Mouse (Mus musculus) cerebellum, postnatal 10 days (tissue): ENCODE data around the gene Gad2.

Experiments used
- DNase-seq, 2 experiments: peaks; one replicate each; pipeline ENCODE4 v3.0.0; 2021; ENCODE audit warnings: mixed read lengths in 2 of 2

Gene Gad2

DNA sequence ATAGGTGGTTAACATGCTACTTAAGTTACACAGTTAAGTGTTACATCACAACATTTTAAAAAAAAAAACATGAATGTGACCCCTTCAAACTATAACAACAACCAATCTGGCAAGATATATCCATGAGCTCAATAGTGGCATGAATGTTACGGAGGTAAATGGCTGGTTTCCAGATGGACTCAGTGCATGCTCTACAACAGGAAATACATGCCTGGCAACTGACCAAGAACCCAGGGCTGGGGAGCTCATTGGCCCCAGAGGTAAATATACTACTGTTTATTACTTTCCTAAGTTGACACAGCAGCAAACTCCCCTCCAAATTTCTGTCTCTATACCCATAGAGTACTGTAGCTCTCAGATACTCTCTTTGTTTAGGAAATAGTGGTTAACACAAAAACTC is 26.4 kb downstream of the Gad2 start:
- peak in 1 of 2 experiments; percentile 13 for DNase-seq

- DNase-seq = no peak
These were observed 29.8 kb downstream of the Gad2 start for GRCm38 (mm10) chr2:22651826-22652225.

DNA sequence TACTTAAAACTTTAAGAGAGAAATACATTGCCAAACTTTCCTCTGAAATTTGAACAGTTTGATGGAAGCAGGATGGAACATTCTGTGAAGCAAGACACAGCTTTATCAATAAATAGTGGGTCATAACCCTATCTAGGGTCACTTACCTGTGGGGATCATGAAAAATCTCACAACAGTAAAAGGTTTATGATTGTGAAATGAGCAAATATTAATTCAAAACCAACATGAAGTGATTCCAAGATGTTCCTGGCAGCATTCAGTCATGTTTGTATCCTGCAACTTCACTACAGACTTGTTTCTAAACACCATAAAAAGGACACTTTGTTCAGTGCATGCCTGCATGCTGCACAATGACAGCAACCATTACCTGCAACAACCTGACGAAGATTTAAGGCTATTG is 41.7 kb downstream of the Gad2 start:
- DNase-seq = no peak

DNA sequence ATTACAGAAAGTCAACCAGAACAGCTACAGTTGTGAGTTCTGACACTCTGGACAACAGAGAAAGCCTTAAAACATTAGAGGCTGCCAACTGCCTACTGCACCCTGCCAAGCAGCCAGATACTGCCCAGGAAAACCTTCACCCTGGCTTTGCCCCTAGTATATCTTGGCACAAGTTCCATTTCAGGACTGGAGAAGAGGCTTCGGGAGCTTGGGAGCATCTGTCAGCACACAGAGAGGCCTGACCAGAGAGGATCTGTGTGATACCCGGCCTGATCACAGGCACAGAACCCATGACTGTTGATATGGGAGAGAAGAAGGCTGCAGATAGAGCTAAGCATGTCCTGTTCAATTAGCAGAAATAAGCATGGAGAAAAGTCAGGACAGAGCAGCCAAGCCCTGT is 48.4 kb downstream of the Gad2 start:
- DNase-seq = peak; percentile 68 to 82

- DNase-seq = no peak
These were observed 49.3 kb downstream of the Gad2 start for GRCm38 (mm10) chr2:22671348-22671747.

DNA sequence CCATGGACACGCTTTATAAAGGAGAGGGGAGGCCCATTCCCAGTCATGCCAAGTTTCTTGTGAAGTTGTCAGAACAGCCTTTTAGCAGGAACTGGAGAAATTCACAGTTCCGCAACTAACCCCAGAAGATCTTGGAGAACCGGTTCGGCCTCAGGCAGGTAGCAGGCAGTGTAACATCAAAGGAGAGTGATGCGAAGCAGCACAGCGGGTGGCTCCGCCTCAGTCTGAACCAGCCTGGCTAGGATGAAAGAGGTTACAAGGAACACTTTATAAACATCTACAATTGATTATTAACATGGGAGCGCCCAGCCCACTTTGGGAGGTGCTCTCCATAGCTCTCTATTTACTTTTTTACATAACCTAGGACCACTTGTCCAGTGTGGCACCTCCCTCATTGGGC is 55.1 kb downstream of the Gad2 start:
- DNase-seq = no peak

- no peak for DNase-seq
These were observed 57.9 kb downstream of the Gad2 start for GRCm38 (mm10) chr2:22679944-22680343.

GRCm38 (mm10) chr2:22689969-22690368 is 68.0 kb downstream of the Gad2 start:
- DNase-seq = peak in 1 of 2 experiments; percentile 5

GRCm38 (mm10) chr2:22704780-22705727 is 83.0 kb downstream of the Gad2 start:
- DNase-seq = peak; percentile 3 to 14

GRCm38 (mm10) chr2:22706233-22706632 is 84.2 kb downstream of the Gad2 start:
- no peak for DNase-seq

GRCm38 (mm10) chr2:22721522-22722470 is 99.8 kb downstream of the Gad2 start:
- peak; percentile 82 to 89 for DNase-seq

DNA sequence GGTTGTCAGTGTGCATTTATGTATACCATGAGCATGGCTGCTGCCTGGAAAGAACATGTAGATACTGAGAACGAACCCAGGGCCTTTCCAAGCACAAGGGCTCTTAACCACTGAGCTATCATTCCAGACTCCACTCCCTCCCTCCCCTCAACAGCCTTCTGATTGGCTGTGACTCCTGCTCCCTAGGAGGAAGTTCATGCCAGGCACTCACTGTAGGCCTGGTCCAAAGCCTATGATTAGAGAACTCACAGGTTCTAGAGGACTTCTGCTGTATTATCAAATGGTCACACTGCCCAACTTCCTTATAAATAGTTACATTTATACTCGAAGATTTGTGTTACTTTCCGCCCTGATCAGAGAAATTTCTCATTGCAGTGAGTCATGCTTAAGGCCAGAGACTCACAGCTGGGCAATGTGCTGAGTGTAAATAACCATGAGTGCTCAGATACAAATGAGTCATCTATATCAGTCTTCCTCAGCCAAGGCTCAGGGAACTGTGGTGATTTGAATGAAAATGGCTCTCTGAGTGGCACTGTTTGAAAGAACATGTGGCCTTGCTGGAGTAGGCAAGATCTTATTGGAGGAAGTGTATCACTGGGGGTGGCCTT is 102.0 kb downstream of the Gad2 start:
- no peak for DNase-seq

DNA sequence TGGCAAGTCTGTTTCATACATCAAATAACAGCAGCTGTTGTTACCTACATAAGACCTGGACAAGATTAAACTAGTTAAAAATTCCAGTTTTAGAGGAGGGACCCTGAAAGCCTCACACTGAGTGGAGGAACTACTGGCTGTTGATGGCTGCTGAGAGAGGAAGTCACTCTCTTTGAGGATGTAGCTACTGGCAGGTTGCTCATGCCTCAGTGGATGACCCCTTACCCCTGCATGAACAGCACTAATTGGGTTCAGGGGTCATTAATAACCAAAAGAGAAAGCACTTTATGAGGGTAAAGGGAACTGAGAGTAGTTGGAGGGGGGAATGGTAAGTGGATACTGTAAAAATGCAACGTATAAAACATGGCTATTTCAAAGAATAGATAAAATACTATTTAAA is 105.1 kb downstream of the Gad2 start:
- DNase-seq = no peak

GRCm38 (mm10) chr2:22736134-22736533 is 114.1 kb downstream of the Gad2 start:
- no peak for DNase-seq

GRCm38 (mm10) chr2:22739369-22739768 is 117.4 kb downstream of the Gad2 start:
- no peak for DNase-seq

- no peak for DNase-seq
These were observed 118.4 kb downstream of the Gad2 start for GRCm38 (mm10) chr2:22740441-22740840.

DNA sequence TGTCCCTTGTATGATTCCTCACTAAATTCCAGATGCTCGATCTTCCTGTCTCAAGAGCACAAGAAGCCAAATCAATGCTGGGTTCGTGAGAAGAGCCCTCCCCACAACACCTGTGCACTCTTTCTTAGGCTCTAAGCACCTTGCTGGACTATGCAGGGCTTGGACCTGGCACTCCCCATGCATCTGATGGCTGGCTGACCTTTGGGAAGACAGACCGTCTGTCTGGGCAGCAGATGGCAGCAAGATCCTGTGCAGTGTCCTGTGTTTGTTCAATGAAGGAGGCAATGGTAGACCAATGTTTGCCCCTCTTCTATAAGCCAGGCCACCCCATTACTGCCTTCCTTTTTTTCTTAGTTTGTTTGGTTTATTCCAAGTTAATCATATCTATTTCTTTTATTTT is 119.2 kb downstream of the Gad2 start:
- DNase-seq = peak; percentile 58 to 70
